Mouse (Mus musculus): ENCODE results near the gene Adgre5. TPM values are rescaled to one million over a fixed set of nuclear protein-coding genes. Genes with fewer than 3 reads are reported as not detected.

The Adgre5 gene
- polyA plus RNA-seq, 1 experiment: 0.35 TPM

DNA sequence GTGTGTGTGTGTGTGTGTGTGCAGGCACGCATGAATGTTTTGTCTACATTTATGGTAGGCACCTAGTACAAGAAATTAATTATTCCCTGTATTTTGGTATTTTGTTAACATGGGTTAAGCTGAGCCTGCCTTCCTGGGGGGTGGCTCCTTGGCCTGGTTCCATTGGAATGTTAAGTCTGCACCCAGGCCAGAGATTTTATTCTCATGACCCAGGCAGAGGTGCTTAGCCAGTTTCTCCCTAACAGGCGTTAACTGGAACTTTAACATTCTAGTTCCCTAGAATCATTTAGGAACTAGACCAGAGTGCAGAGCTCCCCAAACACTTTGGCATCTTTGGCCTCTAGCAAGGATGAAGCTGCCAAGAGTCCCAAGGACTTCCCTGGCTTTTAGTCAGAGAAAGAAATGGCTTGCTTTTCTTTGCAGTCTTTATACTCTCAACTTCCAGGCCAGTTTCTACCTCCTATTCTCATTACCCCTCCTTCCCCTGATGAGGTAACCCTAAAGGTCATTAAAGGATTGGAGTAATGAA lies 18.2 kb upstream of the Adgre5 start:
- H3K4me3 ChIP-seq (replicated peaks): no peak overlapping the region
- no peaks in the 10 kb centered on the region for H3K4me1 ChIP-seq (ENCODE audit: control insufficient read depth)
- no peaks in the 10 kb centered on the region for H3K9me3 ChIP-seq (ENCODE audit: control insufficient read depth, low read length)
- TF ChIP-seq TAL1 (IDR thresholded peaks at IDR 0.05; ENCODE audit: low read length): no peak
- TF ChIP-seq GATA1 (IDR thresholded peaks at IDR 0.05; ENCODE audit: low read length): no peak
- H3K27me3 ChIP-seq (ENCODE audit: control insufficient read depth): no peaks in the 10 kb centered on the region; the same call in 1 of the 2 replicates
- H3K36me3 ChIP-seq (ENCODE audit: control insufficient read depth): no peaks in the 10 kb centered on the region

DNA sequence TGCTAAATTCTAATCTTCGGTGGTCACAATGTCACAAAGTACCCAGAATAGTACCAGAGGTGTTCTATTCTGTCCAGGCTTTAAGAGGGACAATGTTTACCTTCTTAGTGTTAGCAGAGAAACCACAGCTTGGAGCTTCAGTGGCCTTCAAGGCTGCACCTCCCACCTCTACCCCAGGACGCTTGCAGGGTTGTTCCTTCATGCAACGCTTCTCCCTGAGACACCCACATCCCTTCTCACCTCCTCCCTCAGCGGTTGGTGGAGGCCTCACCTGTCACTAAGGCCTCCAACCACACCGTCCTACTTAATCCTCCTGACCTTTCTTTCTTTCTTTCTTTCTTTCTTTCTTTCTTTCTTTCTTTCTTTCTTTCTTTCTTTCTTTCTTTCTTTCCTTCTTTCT lies 17.2 kb upstream of the Adgre5 start:
- no peaks in the 10 kb centered on the region; the same call in 1 of the 2 replicates for H3K27me3 ChIP-seq (ENCODE audit: control insufficient read depth)
- TF ChIP-seq GATA1 (IDR thresholded peaks at IDR 0.05; ENCODE audit: low read length) (no peak), TAL1 (IDR thresholded peaks at IDR 0.05; ENCODE audit: low read length) (no peak)
- no peaks in the 10 kb centered on the region for H3K4me1 ChIP-seq (ENCODE audit: control insufficient read depth)
- no peaks in the 10 kb centered on the region for H3K9me3 ChIP-seq (ENCODE audit: control insufficient read depth, low read length)
- H3K36me3 ChIP-seq (ENCODE audit: control insufficient read depth): no peaks in the 10 kb centered on the region
- no peak overlapping the region for H3K4me3 ChIP-seq (replicated peaks)

DNA sequence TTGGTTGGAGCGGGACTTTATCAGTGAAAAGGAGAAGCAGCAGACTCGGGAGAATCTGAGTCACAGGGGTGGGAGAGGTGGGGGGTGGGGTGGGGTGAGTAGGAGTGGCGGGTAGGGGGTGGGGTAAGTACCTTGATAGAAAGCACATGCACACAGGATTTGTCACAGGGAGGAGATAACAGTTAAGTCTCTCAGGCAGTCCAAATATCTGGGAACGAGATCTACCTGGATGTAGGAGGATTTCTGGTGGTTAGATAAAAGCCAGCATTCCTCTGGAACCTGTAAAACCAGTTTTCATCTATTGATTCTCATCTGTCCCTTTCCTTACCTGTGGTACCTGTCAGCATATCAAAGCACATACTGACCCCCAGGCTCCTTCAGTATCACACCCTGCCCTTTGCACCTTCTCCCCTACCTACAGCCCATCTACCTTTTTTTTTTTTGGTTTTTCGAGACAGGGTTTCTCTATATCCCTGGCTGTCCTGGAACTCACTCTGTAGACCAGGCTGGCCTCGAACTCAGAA lies 16.0 kb upstream of the Adgre5 start:
- no peaks in the 10 kb centered on the region for H3K4me1 ChIP-seq (ENCODE audit: control insufficient read depth)
- no peaks in the 10 kb centered on the region for H3K36me3 ChIP-seq (ENCODE audit: control insufficient read depth)
- no peak overlapping the region for H3K4me3 ChIP-seq (replicated peaks)
- TF ChIP-seq GATA1 (IDR thresholded peaks at IDR 0.05; ENCODE audit: low read length) (no peak), TAL1 (IDR thresholded peaks at IDR 0.05; ENCODE audit: low read length) (no peak)
- H3K27me3 ChIP-seq (ENCODE audit: control insufficient read depth): no peaks in the 10 kb centered on the region; the same call in 1 of the 2 replicates
- H3K9me3 ChIP-seq (ENCODE audit: control insufficient read depth, low read length): no peaks in the 10 kb centered on the region

DNA sequence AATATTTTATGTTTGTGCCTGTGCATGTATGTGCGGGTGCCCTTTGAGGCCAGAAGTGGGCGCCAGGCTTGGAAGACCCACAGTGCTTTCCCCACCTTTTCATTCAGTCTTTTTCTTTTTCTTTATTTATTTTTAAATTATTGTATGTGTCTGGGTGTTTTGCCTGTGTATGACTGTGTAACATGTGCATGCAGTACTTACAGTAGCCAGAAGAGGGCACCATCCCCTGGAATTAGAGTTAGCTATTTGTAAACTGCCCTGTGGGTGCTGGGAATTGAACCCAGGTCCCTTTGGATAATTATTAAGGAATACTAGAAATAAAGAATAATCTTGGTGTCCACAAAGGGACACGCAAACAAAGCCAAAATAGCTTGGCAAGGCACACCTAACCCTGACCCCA lies 15.1 kb upstream of the Adgre5 start:
- H3K9me3 ChIP-seq (ENCODE audit: control insufficient read depth, low read length): no peaks in the 10 kb centered on the region
- no peak overlapping the region for H3K4me3 ChIP-seq (replicated peaks)
- TF ChIP-seq TAL1 (IDR thresholded peaks at IDR 0.05; ENCODE audit: low read length) (no peak), GATA1 (IDR thresholded peaks at IDR 0.05; ENCODE audit: low read length) (no peak)
- H3K4me1 ChIP-seq (ENCODE audit: control insufficient read depth): no peaks in the 10 kb centered on the region
- H3K36me3 ChIP-seq (ENCODE audit: control insufficient read depth): no peaks in the 10 kb centered on the region
- no peaks in the 10 kb centered on the region; the same call in 1 of the 2 replicates for H3K27me3 ChIP-seq (ENCODE audit: control insufficient read depth)

DNA sequence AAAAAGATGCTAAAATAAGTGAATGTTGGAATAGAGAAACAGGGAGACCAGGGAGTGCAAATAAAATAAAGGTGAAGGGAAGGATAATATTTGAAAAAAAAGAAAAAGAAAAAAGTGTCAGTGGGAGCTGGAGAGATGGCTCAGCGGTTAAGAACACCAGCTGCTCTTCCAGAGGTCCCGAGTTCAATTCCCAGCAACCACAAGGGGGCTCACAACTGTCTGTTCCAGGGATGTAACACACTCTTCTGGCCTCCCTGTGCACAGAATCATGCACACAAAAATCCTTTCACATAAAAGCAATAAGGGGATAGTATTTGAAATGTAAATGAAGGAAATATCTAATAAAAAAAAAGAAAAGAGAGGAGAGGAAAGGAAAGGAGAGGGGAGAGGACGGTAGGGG lies 13.0 kb upstream of the Adgre5 start:
- Histone ChIP-seq H3K9me3 (ENCODE audit: control insufficient read depth, low read length) (no peaks in the 10 kb centered on the region), H3K36me3 (ENCODE audit: control insufficient read depth) (no peaks in the 10 kb centered on the region), H3K4me3 (replicated peaks) (no peak overlapping the region), H3K27me3 (ENCODE audit: control insufficient read depth) (peaks cover 3% of the 10 kb centered on the region), H3K4me1 (ENCODE audit: control insufficient read depth) (no peaks in the 10 kb centered on the region)
- TF ChIP-seq GATA1 (IDR thresholded peaks at IDR 0.05; ENCODE audit: low read length): no peak
- TF ChIP-seq TAL1 (IDR thresholded peaks at IDR 0.05; ENCODE audit: low read length): no peak

DNA sequence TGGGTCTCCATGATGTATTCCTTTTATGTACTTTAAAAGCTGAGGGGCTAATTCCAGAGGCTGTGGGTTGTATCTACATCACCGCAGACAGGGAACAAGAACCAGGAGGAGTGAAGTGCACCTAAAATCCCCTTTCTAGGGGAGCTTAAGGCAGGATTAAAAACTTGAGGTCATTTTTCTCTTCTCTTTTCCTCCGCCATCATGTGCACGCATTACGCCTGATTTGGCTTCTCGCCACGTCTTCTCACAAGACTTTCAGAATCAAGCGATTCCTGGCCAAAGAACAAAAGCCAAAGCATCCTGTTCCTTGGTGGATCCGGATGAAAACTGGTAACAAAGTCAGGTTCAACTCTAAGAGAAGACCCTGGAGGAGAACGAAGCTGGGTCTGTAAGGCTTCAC lies 8.1 kb upstream of the Adgre5 start:
- Histone ChIP-seq H3K4me3 (replicated peaks) (no peak overlapping the region), H3K36me3 (ENCODE audit: control insufficient read depth) (no peaks in the 10 kb centered on the region), H3K27me3 (ENCODE audit: control insufficient read depth) (peaks cover 31% of the 10 kb centered on the region), H3K9me3 (ENCODE audit: control insufficient read depth, low read length) (no peaks in the 10 kb centered on the region), H3K4me1 (ENCODE audit: control insufficient read depth) (peaks cover 8% of the 10 kb centered on the region)
- TF ChIP-seq TAL1 (IDR thresholded peaks at IDR 0.05; ENCODE audit: low read length): no peak
- no peak for TF ChIP-seq GATA1 (IDR thresholded peaks at IDR 0.05; ENCODE audit: low read length)

DNA sequence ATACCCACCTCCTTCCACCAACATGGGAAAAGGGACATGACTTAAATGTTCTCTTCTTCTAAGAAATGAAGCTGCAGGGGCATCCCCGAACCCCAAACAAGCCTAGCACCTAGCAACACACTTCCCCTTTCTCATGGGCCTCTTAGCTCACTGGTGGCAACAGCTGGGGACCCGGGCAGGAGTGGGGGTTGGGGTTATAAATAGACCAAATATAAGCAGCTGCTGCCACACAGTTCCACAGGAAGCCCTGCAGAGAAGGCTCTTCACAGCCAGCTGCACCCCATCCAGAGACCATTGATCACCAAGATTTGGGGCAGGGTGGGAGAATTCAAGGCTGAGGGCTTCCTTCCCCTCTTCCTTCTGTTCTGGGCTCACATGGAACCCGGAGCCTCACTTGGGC lies 7.6 kb upstream of the Adgre5 start:
- H3K27me3 ChIP-seq (ENCODE audit: control insufficient read depth): peaks cover 31% of the 10 kb centered on the region
- no peak overlapping the region for H3K4me3 ChIP-seq (replicated peaks)
- TF ChIP-seq TAL1 (IDR thresholded peaks at IDR 0.05; ENCODE audit: low read length): no peak
- TF ChIP-seq GATA1 (IDR thresholded peaks at IDR 0.05; ENCODE audit: low read length): no peak

DNA sequence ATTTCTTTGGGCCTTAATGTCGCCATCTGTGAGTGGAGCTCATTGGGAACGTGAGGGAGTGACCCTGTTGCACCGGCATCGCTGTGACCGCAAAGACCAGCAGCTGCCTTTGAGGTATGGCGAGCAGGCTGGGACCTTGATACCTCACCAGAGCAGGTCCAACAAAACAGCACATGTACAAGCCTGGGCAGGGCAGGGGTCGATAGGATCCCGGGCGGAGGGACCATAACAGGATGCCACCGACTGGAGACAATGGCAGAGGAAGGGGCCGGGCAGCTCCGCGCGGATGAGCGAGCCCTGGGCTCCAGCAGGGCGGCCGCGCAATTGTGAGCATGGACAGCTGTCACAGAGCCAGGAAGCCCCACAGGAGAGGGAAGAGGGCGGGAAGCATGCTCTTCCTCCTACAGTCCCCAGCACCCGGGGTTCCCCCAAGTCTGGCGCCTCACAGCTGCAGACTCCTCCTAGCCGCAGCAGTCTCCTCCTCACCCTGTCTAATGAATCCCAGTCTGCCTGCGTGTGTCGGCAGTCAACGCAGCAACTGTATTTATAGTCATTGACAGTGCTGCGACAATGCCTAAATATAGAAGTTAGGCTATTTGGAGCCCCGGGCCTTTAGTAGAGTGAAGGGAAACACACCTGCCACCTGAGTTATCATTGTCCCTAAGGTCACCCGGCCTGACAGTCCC lies 6.7 kb upstream of the Adgre5 start:
- Histone ChIP-seq H3K9me3 (ENCODE audit: control insufficient read depth, low read length) (no peaks in the 10 kb centered on the region), H3K27me3 (ENCODE audit: control insufficient read depth) (peaks cover 31% of the 10 kb centered on the region), H3K4me3 (replicated peaks) (peak overlapping the region; percentile 21), H3K4me1 (ENCODE audit: control insufficient read depth) (peaks cover 11% of the 10 kb centered on the region), H3K36me3 (ENCODE audit: control insufficient read depth) (no peaks in the 10 kb centered on the region)
- TF ChIP-seq TAL1 (IDR thresholded peaks at IDR 0.05; ENCODE audit: low read length): no peak
- TF ChIP-seq GATA1 (IDR thresholded peaks at IDR 0.05; ENCODE audit: low read length): no peak

More for the DNA sequence above, 7.6 kb upstream of the Adgre5 start:
- peaks cover 8% of the 10 kb centered on the region for H3K4me1 ChIP-seq (ENCODE audit: control insufficient read depth)
- no peaks in the 10 kb centered on the region for H3K9me3 ChIP-seq (ENCODE audit: control insufficient read depth, low read length)
- H3K36me3 ChIP-seq (ENCODE audit: control insufficient read depth): no peaks in the 10 kb centered on the region

DNA sequence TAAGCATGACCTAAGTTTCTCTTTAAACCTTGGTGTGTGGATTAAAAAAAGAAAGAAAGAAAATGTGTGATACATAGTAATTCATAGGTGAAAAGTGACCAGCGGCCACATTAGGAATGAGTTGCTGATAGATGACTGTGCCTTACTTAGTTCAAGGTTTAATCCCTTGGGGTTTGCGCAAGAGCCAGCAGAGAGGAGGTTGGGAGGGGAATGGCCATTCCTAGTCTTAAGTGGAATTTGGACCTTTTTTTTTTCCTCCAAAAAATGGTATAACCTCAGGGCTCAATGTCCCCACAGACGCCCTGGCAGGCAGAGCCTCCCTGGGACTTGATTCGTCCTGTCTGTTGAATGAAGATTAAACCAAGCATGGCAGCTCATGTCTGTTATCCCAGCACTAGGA lies 2.9 kb upstream of the Adgre5 start:
- Histone ChIP-seq H3K9me3 (ENCODE audit: control insufficient read depth, low read length) (no peaks in the 10 kb centered on the region), H3K4me1 (ENCODE audit: control insufficient read depth) (peaks cover 47% of the 10 kb centered on the region), H3K4me3 (replicated peaks) (no peak overlapping the region), H3K36me3 (ENCODE audit: control insufficient read depth) (no peaks in the 10 kb centered on the region), H3K27me3 (ENCODE audit: control insufficient read depth) (peaks cover 28% of the 10 kb centered on the region)
- no peak for TF ChIP-seq TAL1 (IDR thresholded peaks at IDR 0.05; ENCODE audit: low read length)
- no peak for TF ChIP-seq GATA1 (IDR thresholded peaks at IDR 0.05; ENCODE audit: low read length)
